Mouse (Mus musculus) cerebellum, adult 11-12 months (tissue): ENCODE measurements around the gene Zfp709.
"Not testable (repeated sequence)": the region's sequence is repeated elsewhere in the genome, so short reads cannot be mapped to it uniquely, and the experiment has no call there.

Experiments used
- DNase-seq: peaks from one replicate; pipeline ENCODE4 v3.0.0; 2022

Zfp709 gene

DNA sequence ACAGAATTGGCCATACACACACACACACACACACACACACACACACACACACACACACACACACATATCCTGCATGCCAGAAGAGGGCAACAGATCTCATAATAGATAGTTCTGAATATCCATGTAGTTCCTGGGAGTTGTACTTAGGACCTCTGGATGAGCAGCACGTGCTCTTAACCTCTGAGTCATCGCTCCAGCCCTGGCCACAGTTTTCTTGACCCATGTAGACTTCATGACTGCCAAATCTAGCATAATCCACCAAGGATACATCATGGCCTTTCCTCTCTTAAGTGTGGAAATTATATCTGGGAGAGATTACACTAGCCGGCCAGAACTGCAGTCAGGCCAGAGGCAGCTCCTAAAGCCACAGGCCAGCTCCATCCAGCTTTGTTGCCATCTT, 44.7 kb downstream of the Zfp709 start:
- no peak for DNase-seq

GRCm38 (mm10) chr8:71927779-71928178, 46.0 kb downstream of the Zfp709 start:
- DNase-seq: no peak

GRCm38 (mm10) chr8:71938037-71938436, 56.2 kb downstream of the Zfp709 start:
- DNase-seq: not testable (repeated sequence)

DNA sequence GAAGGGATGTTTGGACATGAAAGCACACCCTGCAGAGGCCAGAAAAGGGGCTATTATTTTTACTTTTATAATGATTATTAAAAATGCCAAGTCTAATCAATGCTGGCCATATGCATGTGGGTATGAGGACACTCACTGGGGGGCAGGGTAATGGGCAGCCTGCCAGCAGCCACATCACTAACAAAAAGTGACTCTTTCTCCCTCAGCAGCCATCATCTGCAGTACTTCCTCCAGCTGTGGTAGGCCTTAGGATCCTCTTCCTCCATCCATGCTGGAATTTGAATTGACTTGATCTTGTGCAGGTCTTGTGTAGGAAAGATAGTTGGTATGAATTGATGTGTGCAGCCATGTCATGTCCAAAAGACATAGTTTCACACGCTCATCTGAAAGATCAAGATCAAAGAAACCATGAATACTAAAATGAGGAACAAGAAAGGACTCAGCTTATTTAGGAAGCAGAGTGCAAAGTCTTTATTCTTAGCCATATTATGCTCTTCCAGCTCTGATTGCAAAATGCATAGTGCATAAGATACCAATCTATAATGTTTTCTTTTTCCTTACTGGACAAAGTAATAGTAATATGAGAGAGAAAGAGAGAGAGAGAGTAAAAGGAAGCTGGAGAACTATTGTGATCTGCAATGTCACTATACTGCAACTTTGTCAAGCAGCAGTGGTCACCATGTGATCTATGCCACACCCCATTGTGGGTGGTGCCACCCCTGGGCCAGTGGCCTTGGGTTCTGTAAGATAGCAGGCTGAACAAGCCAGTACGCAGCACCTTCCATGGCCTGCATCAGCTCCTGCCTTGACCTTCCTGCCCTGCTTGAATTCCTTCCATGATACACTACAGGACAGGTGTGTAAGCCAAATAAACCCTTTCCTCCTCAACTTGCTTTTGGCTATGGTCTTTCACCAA, 58.7 kb downstream of the Zfp709 start:
- DNase-seq: no peak

DNA sequence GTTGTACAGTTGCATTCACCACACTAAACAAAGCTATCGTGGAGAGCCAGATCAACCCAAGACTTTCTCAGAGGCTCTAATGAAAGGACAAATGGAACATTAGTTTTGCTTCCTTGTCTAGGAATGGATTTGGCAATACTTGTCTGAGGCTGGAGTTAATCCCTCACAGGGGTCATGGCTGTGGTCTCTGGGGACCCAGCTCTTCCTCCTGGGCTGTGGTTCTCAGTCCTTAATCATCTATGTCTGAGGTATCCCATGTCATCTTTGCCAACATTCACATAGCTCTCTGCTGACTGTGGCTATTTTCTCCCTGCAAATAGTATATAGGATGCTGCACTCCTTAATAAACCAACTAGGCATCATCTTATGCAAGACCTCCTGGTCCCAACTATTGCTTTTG, 60.0 kb downstream of the Zfp709 start:
- DNase-seq: no peak
